Mouse (Mus musculus): ENCODE results near the gene Sort1.
"Not testable (repeated sequence)": the region's sequence is repeated elsewhere in the genome, so short reads cannot be mapped to it uniquely, and the experiment has no call there.

Gene Sort1

DNA sequence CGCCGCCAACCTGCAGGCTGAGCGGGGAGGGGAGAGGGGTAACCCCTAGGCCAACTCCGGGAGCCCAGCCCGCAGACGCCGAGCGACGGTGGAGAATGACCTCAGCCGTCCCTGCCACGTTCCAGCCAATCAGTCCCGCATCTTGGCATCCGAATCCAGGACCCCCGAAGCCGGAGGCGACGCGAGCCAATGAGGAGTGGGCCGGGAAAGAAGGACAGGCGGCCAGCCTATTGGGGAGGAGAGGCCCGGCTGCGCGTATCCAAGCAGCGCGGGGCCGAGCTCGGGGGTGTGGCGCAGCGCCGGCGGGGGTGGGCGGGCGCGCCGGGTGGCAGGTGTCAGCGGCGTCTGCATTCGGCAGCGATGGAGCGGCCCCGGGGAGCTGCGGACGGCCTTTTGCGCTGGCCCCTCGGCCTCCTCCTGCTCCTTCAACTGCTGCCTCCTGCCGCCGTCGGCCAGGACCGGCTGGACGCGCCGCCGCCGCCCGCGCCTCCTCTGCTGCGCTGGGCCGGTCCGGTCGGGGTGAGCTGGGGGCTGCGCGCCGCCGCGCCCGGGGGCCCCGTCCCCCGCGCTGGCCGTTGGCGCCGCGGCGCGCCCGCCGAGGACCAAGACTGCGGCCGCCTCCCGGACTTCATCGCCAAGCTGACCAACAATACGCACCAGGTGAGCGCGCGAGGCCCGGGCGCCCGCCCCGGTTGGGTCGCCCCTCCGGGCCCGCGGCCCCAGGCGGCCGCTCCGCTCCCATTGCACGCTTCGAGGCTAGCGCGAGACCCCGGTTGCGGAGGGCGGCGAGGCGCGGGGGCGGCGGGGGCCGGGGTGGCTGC lies at the start of gene Sort1:
TSS of gene Sort1 (plus strand) at position 302 of the 821 bp plus-strand sequence.
- peak; percentile 98 for DNase-seq

DNA sequence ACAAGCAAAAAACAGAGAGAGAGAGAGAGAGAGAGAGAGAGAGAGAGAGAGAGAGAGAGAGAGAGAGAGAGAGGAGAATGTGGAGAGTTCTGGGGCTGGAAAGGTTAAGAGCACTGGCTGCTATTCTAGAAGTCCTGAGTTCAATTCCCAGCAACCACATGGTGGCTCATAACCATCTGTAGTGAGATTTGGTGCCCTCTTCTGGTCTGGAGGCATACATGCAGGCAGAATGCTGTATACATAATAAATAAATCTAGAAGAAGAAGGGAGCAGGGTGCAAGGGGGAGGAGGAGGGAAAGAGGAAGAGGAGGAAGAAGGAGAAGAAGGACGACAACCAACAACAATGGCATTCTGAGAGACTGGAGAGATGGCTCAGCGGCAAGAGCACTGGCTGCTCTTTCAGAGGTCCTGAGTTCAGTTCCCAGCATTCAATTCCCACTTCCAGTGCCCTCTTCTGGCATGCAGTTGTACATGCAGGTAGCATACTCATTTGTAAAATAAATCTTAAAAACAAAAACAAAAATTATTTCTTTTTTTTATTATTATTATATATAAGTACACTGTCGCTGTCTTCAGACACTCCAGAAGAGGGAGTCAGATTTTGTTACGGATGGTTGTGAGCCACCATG lies 46.3 kb upstream of the Sort1 start:
- not testable (repeated sequence) for DNase-seq

DNA sequence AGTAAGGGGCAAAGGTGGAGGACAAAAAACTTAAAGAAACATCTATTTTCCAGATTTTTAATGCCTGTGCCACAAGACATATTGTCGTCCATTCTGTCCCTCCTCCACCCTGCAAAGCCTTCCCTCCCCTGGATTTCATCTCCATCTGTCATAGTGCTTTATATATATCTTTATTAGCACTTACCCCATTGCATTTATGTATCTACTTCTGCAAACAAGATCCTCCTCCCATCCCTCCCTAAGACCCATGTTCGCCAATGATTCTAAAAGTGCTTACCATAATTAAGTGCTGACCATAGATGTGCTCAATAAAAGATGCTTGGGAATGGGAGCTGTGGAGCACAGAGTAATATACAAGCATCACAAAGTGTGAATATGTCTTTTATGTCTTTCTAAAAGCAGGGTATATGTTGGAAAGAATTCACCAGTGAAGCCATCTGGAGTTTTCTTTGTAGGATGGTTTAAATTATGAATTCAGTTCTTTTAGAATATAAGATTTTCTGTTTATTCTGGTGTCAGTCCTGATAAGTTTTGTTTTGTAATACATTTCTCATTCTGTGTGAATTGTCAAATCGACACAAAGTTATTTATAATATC lies 42.5 kb upstream of the Sort1 start:
- DNase-seq = no peak

DNA sequence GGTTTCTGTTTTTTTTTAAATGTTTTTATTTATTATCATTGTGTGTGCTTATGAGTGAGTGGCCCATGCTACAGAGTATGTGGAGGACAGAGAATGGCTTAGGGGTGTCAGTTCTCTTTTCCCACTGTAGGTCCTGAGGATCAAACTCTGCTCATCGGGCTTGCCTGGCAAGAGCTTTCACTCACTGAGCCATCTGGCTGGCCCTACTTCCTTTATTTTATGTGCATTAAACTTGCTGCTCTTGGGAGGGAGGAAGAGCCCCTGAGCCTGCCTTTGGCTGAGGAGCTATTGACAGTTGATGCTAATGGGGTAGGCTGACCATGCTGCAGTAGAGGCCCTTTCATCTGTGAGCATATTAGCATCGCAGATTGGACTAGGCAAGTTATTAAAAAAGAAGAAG lies 37.0 kb upstream of the Sort1 start:
- DNase-seq = no peak

DNA sequence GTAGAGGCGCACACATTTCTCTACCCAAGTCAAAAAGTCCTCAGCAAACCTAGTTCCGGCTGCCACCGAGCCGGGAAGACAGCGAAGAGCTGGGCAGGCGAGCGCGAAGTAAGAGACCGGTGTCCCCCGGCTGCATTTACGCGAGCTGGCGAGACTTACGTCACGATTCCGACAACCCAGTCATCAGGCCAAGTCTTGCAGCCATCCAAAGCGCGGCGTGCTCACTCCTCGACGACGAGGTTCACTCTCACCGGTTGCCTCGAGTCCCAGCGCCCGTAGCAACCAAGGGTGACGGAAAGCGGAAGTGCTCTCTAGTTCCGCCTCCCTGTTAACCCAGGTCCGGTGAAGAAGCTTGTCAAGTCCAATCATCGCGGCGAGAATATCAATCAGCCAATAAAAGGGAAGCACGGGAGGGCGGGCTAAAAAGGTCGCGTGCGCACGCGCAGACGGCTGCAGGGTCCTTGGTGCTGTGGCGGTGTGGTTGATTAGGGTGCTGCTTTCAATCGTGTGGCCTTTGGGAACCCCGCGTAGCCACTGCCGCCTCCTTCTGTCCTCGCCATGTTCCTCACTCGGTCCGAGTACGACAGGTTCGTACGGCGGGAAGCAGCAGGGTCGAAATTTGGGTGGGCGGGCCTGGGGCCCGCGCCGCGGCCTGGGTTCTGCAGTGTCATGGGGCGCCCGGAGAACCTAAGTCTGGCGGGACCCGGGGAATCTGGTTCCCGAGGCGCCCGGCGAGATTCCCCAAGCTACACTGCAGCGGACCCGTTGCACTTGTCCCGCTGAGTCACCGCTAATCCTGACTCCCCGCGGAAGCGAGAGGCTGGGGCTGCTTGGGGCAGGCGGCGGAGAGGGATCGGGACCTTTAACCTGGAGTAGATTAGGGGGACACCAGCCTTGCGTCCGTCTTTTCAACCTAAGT lies 26.9 kb upstream of the Sort1 start, which contains the start of gene Psma5:
TSS of gene Psma5 (plus strand) at position 208 of the 919 bp plus-strand sequence.
- peak; percentile 99 for DNase-seq

DNA sequence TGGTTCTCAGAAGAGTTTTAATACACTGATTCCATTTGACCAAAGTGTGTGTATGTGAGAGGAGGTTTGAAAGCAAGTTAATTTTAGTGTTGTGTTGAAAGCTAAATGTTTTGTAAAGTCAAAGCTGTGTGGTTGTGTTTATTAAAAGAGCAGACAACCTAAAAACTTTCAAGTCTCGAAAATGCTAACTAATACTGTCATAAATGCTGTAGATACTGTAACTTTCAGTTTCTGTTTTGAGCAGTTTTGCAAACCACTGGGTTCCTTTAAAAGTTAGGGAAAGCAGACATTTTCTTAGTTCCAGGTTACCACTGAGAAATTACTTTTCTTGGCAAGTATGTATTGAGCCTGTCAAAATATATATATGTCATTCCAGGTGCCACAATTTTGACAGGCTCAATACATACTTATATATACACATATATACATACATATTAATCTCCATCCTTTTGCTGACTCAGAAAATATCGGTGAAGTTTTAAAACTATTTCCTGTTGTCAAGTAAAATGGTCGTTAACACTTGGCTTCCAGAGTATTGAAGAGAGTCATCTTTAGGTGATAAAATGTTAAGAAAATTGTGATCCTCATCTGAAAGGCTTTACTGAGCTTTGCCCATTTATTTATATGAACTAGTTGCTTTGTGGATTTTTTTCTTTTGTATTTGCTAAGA lies 25.9 kb upstream of the Sort1 start:
- DNase-seq = no peak

DNA sequence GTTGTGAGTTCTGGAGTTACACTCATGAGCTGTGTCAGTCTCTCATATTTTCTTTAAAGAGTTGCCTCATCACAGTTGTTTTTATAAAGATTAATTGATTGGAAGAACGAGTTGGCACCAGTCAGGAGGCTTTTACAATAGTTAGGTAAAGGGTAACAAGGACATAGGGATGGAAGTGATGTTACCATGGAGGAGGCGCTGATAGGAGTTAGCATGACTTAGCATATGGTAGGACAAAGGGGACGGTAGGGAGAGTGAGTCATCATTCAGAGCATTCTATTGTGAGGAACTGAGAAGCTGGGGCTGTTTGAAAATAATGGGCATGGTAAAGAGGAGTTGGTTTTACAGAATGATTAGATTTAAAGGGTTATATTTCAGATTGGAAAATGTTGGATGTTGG lies 24.6 kb upstream of the Sort1 start:
- no peak for DNase-seq

DNA sequence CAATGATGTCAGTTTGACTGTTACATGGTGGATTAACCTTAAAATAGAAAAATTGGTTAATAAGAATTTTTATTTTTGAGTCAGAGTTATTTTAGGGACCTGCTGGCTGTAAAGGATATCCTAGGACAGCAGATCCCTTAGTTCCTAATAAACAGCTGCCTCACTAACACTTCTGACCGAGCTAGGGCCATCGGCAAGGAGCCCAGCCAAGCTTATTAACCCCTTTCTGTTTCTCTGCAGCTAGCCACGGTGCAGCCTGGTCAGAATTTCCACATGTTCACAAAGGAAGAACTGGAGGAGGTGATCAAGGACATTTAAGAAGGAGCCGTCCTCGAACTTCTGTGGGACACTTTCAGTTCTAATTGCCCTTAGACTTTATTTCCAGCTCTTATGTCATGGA lies 4.4 kb upstream of the Sort1 start:
- DNase-seq = not testable (repeated sequence)

DNA sequence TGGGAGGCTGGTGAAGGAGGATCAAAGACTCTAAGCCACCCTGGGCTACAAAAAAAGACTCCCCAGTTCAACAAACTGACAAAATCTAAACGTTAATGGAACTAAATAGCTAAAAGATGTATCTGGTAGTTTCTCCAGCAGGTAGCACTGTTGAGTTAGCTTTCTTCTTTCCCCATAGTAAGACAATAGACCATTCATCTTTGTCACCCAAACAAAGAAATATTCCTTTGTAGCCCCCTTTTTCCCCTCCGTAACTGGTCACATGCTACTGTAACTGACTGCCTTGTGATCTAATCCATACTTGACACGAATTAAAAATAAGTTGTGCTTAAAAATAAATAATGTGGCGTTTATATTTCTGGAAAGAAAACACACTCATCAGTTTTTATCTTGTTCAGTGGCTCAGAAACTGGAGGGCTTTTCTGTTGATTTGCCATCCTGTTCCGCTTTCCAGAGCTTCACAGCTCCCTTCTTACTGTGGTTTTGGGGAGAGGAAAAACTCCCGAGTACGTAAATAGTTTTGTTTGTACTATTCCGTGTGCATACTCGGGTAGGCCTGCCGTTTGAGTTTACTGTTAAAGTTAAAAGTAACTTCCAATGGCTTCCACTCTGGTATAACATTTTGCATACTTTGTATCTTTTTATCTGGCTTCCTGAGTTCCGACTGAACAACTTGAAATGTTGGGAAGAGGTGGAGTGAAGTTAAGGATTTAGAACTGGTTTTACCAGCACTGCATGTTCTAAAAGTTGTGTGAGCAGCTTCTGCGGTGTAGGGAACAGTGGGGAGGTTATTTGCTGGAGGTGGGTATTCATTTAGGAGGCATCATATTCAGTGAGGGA lies 1.3 kb upstream of the Sort1 start:
- peak; percentile 87 for DNase-seq

DNA sequence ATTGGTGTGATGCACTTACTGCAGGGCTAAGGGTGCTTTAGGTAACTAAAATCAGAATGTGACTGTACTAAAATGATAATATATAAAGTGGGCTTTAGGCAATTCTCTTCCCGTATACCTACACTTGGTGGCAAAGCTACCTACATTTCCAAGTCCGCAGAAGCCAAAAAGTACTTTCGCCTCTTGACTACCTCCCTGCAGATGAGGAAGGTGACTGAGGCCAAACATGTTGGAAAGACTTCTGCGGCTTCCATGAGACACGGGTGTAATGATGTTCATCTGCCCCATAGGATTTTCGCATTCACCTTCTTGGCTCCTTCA lies 681 bp upstream of the Sort1 start:
- no peak for DNase-seq

DNA sequence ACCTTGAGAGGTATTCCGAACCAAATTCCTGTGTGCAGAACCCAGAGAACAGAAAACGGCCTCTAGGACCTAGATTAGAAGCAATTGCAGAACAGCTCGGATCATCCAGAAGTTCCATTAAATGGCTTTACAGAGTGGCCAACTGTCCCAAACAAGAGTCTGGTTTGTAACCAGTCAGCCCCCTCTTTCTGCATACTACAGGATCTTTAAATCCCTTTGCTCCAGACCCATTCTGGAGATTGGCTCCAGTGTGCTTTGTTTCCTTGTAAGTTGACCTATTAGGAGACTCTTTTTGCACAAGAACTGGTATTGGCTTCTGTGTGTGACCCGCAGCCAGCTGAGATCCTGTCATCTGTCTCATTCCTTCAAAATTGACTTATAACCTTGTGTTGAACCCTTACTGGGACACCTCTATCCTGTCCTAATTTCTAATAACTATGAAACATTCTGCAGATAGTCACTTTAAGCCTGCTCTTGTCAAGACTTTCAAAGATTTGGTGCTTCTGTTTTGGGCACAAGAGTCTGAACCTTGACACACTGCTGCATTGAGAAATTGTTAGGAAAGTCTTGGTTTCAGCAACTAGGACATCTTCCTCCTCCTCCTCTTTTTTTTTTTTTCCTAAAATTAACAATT lies 1.3 kb downstream of the Sort1 start:
- no peak for DNase-seq

DNA sequence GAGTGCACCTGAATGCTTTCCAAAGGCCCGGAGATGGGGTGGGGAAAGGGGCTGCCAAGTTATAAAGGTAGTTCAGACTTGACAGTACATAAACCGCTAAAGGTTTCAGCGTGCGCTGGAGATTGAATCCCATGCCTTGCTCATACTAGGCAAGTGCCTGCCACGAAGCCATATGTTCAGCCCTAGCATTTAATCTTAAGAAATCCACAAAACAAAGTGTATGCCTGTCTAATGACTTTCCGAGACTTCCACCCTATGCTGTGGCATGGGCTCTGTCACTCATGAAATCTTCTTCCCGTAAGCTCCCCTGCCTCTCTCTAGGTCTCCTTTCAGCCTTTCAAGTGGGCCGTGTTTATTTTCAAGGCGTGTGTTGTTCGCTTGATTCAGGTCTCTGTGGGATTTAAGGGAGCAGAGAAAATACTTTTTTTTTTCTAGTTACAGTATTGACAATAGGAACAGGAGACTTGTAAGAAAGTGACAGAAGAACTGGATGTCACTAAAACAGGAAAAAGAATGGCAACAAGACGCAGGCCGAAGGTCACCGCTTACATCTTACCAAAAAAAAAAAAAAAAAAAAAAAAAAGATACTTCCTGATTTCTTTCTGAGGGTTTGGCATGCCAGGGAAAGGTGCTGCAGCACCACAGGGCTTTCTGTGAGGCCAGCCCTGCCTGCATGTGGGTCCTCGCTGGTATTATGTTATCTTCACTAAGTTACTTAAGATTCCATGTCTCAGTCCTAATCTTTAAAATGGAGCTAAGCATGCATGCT lies 3.0 kb downstream of the Sort1 start:
- no peak for DNase-seq

DNA sequence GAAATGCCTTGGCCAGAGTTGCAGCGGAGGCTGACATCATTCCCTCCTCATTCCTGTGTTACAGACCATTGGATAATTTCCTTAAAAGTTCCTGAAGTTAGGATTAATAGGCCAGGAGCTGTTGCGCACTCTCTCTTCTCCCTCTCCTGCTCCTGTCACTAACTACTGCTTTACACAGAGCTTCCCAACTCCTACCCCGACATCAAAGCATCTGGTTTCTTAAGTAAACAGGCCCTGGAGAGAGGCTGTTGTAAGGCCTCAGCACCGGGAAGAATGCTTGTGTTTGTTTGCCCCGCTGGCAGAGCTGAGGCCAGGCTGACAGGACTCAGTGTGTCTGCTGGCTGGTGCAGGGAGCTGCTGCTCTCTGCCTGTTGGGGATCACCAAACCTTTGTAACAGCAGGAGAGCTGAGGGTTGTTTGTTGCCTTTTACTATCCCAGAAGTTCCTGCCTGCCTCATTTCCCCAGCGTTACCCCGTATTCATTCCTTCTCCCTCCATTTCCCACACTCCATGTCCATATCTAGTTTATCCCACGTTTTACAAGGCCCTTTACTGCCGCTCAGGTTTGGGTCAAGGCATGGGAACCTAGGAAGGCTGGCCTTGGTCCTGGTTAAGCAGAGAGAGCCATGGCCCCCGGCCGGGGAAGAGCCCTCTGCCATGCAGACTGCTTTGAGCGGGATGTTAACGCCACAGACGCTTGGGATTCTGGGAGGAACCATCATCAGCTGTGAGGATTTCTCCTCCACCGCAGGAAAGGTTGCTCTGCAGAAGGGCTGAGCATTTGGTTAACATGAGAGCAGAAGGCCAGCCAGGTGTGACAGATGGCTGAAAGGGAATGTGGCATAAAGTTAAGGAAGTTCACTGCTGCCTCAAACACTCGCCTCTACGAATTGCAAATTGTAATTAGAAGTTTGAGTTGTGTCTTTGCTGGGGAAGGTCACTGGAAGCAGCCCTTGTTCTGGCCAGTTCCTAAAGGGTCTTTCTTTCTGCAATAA lies 4.2 kb downstream of the Sort1 start:
- DNase-seq = no peak

DNA sequence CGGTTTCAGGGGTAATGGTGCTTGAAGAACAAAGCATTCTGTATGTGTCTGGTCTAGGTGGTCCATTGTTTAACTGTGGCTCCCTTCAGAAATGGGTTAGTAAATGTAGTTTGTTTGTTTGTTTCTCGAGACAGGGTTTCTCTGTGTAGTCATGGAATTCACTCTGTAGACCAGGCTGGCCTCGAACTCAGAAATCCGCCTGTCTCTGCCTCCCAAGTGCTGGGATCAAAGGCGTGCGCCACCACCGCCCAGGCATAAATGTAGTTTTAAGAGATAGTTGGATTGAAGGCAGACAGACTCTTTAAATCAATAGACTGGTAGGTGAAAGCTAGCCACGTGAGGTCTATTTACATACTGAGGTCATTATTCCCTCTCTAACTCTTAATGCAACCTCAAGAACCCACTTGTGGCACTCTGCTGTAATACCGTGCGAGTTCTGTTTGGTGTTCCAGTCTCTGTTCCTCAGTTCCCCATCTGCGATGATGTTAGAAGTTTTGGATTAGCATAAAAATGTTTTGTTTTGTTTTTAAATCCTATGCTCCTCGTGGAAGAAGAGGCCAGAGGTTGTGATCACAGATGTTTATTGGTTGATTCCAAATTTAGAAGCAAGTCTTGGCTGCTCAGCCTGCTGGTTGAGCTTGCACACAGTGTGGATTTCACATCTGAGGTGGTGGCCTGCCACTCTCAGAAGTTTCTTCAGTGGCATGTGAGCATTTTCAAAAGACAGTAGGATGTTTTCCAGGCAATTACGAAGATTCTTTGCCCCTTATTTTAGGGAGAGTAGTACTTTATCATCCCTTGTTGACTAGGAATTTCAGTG lies 5.6 kb downstream of the Sort1 start:
- DNase-seq = no peak

DNA sequence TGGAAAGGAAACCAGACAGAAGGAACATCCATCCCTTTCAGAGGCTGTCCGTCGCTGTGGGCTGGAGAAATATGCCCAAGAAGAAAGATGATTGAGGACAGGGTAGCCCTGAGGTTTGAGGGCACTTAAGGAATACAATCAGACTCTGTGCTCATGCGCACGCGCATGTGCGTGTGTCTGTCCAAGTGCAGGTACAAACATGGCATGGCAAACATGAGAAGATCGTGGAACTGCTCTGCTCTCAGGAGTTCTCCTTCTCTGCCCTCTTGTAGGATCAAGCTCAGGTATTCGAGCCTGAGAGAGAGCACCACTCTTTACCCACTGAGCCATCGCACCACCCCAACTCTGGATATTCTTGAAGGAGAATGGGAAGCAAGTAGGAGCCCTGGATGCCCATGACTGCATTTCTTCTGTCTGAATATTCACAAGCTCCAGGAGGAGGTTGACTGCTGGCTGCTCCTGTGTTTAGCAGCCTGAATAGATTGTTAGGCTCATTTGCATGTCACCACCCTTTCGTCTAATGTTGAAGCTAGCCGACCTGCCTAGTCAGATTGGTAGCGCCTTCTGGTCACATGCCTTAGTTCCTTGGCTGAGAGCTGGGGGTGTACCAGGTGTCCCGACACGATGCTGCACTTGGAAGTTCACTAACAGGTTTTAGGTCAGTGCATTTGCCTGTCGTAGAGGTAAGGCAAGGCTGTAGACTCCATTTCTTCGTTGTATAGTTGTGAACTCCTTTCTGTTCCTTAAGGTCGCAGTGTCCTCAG lies 7.3 kb downstream of the Sort1 start:
- DNase-seq = no peak

DNA sequence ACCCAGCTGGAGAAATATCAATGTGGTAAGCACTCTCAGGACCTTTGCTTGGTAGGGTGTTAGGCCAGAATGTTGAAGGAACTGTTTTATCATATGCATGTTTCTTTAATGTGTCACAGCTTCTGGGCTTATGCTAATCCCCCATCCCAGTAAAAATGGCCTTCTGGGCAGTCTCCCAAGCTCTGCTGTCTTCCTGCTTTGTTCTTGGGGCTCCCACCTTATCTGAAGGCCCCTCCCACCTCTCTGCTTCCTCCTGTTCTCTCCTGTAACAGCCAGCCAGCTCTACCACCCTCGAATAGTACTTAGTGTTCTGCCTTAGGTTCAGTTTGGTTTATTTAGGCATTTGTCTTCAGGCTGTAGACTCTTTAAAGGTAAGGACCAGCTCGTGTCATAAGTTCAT lies 10.5 kb downstream of the Sort1 start:
- DNase-seq = no peak

Data from retina, postnatal 1 day (tissue).